Mouse (Mus musculus) erythroblast, embryonic 14.5 days (primary cell): ENCODE measurements around the gene Ifna5.
"Not testable (repeated sequence)": the region's sequence is repeated elsewhere in the genome, so short reads cannot be mapped to it uniquely, and the experiment has no call there.

Experiments
- GATA1 ChIP-seq: IDR thresholded peaks from 2 replicates; pipeline ENCODE4 v1.6.1; 2012; ENCODE audit warnings: low read length, inconsistent platforms, mixed read lengths
- TAL1 ChIP-seq: IDR thresholded peaks from 3 replicates; pipeline ENCODE4 v1.6.1; 2012; ENCODE audit warnings: low read length, inconsistent platforms, mixed read lengths

DNA sequence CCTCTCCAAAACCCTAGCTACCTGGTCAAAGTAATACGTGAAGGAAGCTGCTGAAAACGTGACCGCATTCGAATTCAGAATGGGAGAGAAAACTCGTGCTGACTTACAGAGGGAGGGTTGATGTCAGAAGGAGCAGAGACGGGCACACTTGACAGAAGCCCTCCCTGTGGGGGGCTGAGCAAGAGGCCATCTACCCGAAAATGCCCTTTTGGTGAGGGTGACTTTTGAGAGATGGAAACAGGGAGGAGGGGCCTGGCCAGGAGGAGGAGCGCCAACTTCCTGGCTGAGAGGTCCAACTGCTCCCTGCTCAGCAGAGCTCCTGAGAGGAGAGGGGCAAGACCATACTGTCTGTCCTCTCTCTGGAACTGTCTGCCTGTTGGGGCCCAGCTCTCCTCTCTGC is 30.1 kb upstream of the Ifna5 start, which contains the start of gene Gm13288:
- not testable (repeated sequence) for TF ChIP-seq TAL1, GATA1
